17 mouse cellular contexts compared by ENCODE assay signal in the genomic region with DNA sequence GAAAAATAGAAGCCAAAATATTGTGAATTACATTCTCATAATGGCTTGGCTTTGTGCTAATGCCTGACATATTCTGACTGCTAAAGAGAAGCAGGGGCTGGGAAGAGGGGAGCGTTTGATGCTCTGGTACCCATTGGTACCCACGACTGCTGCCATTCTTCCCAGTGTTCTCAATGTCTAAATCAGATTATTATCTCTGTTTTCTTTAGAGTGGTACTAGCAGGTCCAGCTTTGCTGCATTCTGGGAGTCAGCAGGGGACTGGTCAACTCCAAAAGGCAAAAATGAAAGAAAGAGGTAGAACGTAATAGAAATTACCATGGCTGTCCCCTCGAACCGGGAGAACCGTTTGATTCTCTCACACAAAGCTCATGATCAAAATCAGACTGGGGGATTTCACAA.
"Had no signal": no experiment of that assay in that cellular context is flagged by ENCODE, and none has a peak within 500 bp of the region (broad histone marks: within the 10 kb centered on the region; RNA-seq: fewer than 3 reads in every experiment).

No protein-coding gene starts in this region.

- H3K4me2 ChIP-seq: liver, embryonic 13.5 days; liver, embryonic 15.5 days; lung, embryonic 15.5 days; neural tube, embryonic 12.5 days; stomach, embryonic 15.5 days had no signal

- H3K27me3 ChIP-seq: liver, embryonic 13.5 days; liver, embryonic 15.5 days; lung, embryonic 15.5 days; megakaryocyte, embryonic 14.5 days; neural tube, embryonic 12.5 days; stomach, embryonic 15.5 days had no signal

- H3K36me3 ChIP-seq: liver, embryonic 13.5 days; liver, embryonic 15.5 days; lung, embryonic 15.5 days; neural tube, embryonic 12.5 days; stomach, embryonic 15.5 days had no signal

- DNase-seq: liver, embryonic 13.5 days; liver, postnatal 0 days; lung, adult 2 months; lung, postnatal 14 days; lung, postnatal 36 days; right cerebral cortex, postnatal 14 days; thymus, adult 2 months; thymus, postnatal 25 days; thymus, postnatal 4 days had no signal

- H3K4me3 ChIP-seq: liver, embryonic 13.5 days; liver, embryonic 15.5 days; lung, embryonic 15.5 days; megakaryocyte, embryonic 14.5 days; neural tube, embryonic 12.5 days; stomach, embryonic 15.5 days had no signal

- H3K27ac ChIP-seq: liver, embryonic 13.5 days; liver, embryonic 15.5 days; lung, embryonic 15.5 days; macrophage; neural tube, embryonic 12.5 days; stomach, embryonic 15.5 days; stomach, postnatal 0 days had no signal

- H3K9me3 ChIP-seq: liver, embryonic 13.5 days; liver, embryonic 15.5 days; lung, embryonic 15.5 days; neural tube, embryonic 12.5 days; stomach, embryonic 15.5 days had no signal

- ATAC-seq: liver, postnatal 0 days; lung, postnatal 0 days had no signal

- H3K4me1 ChIP-seq: liver, embryonic 13.5 days; liver, embryonic 15.5 days; lung, embryonic 15.5 days; megakaryocyte, embryonic 14.5 days; stomach, embryonic 15.5 days had no signal

- H3K9ac ChIP-seq: liver, embryonic 13.5 days; liver, embryonic 15.5 days; liver, postnatal 0 days; lung, embryonic 15.5 days; neural tube, embryonic 12.5 days; stomach, embryonic 15.5 days had no signal
